Mouse (Mus musculus) embryonic fibroblast, embryonic 13.5 days (primary cell): ENCODE results near the gene Ldlr. TPM values are rescaled to one million over a fixed set of nuclear protein-coding genes. Genes with fewer than 3 reads are reported as not detected.

Source experiments
- H3K27ac ChIP-seq: 2 replicates; pipeline ENCODE4 v1.5.1; 2012; ENCODE audit warnings: low read length, control low read depth, inconsistent platforms; ENCODE audit not compliant: insufficient read depth
- H3K4me1 ChIP-seq: 2 replicates; pipeline ENCODE4 v1.6.1; 2011; ENCODE audit warnings: low read length; ENCODE audit not compliant: control insufficient read depth, insufficient read depth
- H3K4me3 ChIP-seq: 2 replicates; pipeline ENCODE4 v1.5.1; 2011; ENCODE audit warnings: mild to moderate bottlenecking, control low read depth, low read length; ENCODE audit not compliant: insufficient read depth
- CTCF ChIP-seq: IDR thresholded peaks from 2 replicates; pipeline ENCODE4 v1.5.1; 2011; ENCODE audit warnings: mild to moderate bottlenecking, control low read depth, low read length, moderate library complexity, borderline replicate concordance; ENCODE audit not compliant: insufficient read depth
- POLR2A ChIP-seq: IDR thresholded peaks from 2 replicates; pipeline ENCODE4 v1.6.1; 2011; ENCODE audit warnings: low read depth, mild to moderate bottlenecking, control low read depth, low read length, moderate library complexity
- polyA plus RNA-seq: library from polyadenylated mRNA; stranded (reverse); fragments of >200 nt; gene quantifications from 2 replicates; pipeline ENCODE4 v1.2.4, GENCODE M21; 2011; ENCODE audit warnings: low read depth; ENCODE audit not compliant: missing spikeins, insufficient read length

Gene Ldlr
- polyA plus RNA-seq = 54.6 and 74.3 TPM in 2 replicates

DNA sequence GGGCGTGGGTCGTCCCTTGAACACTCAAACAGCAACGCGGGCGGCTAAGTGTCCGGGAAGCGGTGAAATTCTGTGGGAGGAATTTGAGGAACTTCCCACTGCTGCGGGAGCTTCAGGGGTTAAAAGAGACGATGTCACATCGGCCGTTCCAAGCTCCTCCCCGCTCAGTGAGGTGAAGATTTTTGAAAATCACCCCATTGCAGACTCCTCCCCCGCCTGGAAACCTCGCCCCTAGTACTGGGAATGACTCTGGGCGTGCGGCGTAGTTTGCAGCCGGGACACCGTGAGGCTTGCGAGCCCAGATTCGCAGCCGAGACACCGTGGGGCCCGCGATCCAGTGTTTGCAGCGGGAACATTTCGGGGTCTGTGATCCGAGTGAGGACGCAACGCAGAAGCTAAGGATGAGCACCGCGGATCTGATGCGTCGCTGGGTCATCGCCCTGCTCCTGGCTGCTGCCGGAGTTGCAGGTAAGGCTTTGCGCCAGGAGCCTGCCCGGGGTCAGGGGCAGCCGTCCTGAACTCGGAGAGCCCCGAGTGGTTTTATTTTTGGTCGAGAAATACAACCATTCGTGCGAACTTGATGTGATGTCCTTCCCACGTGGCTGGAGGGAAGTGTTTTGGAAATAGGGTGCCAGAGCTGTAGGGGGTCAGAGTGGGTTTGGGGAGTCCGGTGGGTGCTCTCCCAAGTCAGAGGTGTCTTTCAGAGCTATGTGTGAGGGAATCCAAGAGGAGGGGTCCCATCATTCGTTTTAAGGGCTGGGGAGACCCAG is at the start of gene Ldlr:
Gene Ldlr, plus strand, starts transcription at position 107 of the 770 bp plus-strand sequence.
- Histone ChIP-seq H3K4me3 (peak within 1 kb of the TSS; percentile 92), H3K27ac (peak within 1 kb of the TSS; percentile 82), H3K4me1 (peaks cover 7% of the 10 kb centered on the region; the same call in 1 of the 2 replicates)
- no peak for TF ChIP-seq CTCF
- peak; percentile 93 for TF ChIP-seq POLR2A

- no peak overlapping the region for H3K4me3 ChIP-seq
- H3K4me1 ChIP-seq = no peaks in the 10 kb centered on the region
- no peak overlapping the region for H3K27ac ChIP-seq
- no peak for TF ChIP-seq CTCF
- no peak for TF ChIP-seq POLR2A
Observed at GRCm38 (mm10) chr9:21677706-21678105, 45.6 kb upstream of the Ldlr start.

DNA sequence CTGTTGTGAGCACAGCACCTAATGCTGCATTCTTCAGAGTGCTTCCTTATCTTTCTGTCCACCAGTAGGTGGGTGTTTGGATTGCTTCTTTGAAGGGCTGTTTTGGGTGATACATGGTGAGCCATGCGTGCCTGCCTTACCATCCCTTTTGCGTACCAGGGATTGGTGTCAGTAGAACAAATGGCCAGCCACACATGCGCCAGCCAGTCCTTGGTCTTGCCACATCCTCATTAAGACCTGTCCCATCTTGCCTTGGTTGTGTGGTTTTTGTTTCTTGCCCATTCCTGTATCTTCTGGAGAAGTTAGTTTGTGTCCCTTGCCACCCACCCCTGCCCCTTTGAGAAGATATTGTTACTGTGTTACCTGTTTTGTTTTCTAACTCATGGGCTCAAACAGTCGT is 42.8 kb upstream of the Ldlr start:
- H3K27ac ChIP-seq = no peak overlapping the region
- TF ChIP-seq POLR2A (no peak), CTCF (no peak)
- H3K4me3 ChIP-seq = no peak overlapping the region
- H3K4me1 ChIP-seq = no peaks in the 10 kb centered on the region

GRCm38 (mm10) chr9:21682827-21683226 is 40.5 kb upstream of the Ldlr start:
- TF ChIP-seq CTCF (0 out of 2 replicates have a peak, but pooled peaks have one; percentile 17), POLR2A (no peak)
- Histone ChIP-seq H3K4me3 (no peak overlapping the region), H3K4me1 (peaks cover 4% of the 10 kb centered on the region), H3K27ac (no peak overlapping the region)

DNA sequence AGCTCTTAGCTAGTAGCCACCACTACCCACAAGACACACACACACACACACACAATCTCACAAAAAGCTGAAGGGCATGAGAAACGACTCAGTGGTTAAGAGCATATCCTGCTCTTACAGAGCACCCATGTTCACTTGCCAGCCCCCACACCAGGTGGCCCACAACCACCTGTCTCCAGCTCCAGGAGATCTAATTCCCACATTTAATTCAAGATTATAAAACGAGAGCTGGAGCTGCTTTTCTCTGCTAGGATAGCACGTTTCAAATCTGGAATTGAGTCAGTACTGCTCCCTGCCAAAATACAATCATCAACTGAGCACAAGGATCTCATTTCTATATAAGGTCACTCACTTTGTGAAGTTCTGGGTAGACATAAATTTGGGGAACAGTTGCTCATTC is 39.4 kb upstream of the Ldlr start:
- Histone ChIP-seq H3K4me3 (no peak overlapping the region), H3K4me1 (peaks cover 4% of the 10 kb centered on the region), H3K27ac (peak overlapping the region; percentile 67; the same call in 1 of the 2 replicates)
- TF ChIP-seq POLR2A (no peak), CTCF (no peak)

DNA sequence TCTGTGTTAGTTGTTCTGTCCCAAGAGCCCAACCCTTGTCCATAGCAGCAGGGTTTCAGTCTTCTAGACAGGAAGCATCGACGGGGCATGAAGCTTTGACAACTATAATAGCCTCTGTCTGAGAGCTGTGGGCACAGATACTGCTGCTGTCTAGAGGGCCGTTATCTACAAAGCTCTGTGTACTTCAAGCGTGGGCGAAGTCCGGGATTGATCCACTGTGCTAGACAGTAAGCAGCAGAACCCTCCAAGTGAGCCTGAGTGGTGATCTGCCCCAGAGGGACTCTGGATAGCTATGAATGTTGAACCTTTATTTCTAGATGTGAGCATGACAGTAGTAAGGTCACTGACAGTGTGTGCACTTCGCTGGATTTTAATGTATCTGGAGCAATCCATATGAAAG is 34.7 kb upstream of the Ldlr start:
- Histone ChIP-seq H3K4me1 (peaks cover 4% of the 10 kb centered on the region), H3K27ac (no peak overlapping the region), H3K4me3 (no peak overlapping the region)
- no peak for TF ChIP-seq POLR2A
- TF ChIP-seq CTCF = no peak

DNA sequence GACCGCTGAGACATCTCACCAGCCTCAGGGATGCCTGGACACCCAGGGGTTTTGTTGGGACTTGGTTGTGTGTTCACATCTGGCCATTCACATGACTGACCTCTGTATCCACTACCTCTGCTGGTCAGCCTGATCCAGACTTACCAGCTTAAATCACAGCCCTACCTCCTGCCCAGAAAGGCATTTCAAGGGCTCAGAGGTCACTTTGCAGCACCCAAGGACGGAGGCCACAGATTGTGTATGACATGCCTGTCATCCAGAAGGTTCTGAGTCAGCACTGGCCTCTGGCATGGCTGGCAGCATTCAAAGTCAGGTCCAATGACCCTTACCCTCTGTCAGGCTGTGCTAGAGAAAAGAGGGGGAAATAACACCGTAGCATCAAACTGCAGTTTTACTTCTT is 33.3 kb upstream of the Ldlr start:
- no peak for TF ChIP-seq CTCF
- no peak for TF ChIP-seq POLR2A
- Histone ChIP-seq H3K27ac (no peak overlapping the region), H3K4me1 (peaks cover 4% of the 10 kb centered on the region), H3K4me3 (no peak overlapping the region)

DNA sequence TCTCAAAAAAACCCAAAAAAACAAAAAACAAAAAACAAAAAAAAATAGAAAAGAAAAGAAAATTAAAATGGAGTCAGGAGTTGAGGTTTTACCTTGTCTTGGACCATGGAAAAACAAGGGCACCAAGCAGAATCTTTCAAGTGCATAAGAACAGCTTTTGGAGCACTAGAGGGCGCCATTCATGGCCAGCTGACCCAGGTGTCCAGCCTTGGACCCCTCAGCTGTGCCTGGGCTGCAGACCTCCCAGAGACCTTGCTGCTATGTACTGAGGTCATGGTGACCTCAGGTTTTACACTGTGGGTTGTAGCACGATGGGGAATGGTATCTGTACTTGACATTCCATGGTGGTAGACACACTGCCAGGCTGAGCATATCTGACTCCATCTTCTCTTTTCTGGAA is 31.4 kb upstream of the Ldlr start:
- H3K4me3 ChIP-seq = no peak overlapping the region
- no peak overlapping the region for H3K27ac ChIP-seq
- no peaks in the 10 kb centered on the region for H3K4me1 ChIP-seq
- TF ChIP-seq POLR2A (no peak), CTCF (peak; percentile 33; the same call in 1 of the 2 replicates)

GRCm38 (mm10) chr9:21692491-21692890 is 30.8 kb upstream of the Ldlr start:
- H3K4me1 ChIP-seq = no peaks in the 10 kb centered on the region
- no peak overlapping the region for H3K4me3 ChIP-seq
- H3K27ac ChIP-seq = no peak overlapping the region
- TF ChIP-seq CTCF = no peak
- no peak for TF ChIP-seq POLR2A

GRCm38 (mm10) chr9:21694071-21694470 is 29.2 kb upstream of the Ldlr start:
- Histone ChIP-seq H3K27ac (no peak overlapping the region), H3K4me3 (no peak overlapping the region), H3K4me1 (no peaks in the 10 kb centered on the region)
- TF ChIP-seq POLR2A = no peak
- TF ChIP-seq CTCF = no peak

DNA sequence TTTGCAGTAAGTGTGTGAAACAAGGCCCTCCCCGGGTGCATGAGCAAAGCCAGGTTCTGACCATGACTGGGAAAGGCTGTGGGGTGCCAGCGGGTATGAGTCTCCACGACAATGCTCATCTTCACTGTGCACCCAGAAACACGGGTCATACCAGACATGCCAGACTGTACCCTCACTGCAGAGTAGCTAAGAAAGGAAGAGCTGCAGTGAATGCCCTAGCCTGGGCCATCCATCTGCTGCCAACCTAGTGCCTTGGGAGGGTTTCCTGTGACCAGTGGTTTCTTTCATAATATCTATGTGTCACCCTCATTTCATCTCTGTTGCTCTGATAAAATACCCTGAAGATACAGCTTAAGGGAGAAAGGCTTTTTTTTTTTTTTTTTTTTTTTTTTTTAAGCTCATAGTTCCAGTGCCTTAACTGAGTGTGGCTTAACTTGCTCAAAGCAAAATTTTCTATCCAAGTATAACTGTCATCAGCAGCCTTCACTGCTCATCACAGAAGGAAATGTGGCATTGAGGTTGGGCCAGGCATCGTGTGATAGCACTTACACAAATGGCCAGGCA is 28.0 kb upstream of the Ldlr start:
- H3K4me1 ChIP-seq = no peaks in the 10 kb centered on the region
- no peak overlapping the region for H3K4me3 ChIP-seq
- TF ChIP-seq POLR2A (no peak), CTCF (no peak)
- no peak overlapping the region for H3K27ac ChIP-seq
